15 mouse cellular contexts compared by ENCODE assay signal in the genomic region with DNA sequence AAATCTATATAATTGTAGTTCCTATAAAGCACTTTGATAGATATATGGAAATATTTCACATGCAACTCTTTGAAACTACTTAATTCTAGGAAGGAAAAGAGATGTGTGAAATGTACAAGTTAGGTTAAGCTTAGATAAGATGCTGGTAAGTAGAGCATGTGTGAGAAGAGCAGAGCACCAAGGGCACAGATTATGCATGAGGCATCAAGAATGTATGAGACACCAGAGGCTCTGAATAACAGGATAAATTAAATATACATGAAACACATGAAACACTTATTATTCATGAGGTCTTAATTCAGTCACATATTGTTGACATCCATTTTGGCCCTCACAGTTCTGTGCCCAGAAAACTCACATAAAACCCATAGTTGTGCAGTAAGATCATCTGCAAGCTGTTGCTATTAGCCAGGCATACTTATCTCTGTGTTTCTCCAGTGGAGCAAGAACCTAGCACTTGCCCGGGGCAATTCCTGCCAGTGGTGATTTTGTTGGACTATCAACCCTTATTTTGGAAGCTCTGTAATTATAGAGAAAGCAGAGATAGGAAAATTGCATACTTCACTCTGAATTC.
"Had no signal": no experiment of that assay in that cellular context is flagged by ENCODE, and none has a peak within 500 bp of the region (broad histone marks: within the 10 kb centered on the region; RNA-seq: fewer than 3 reads in every experiment).

No protein-coding gene starts in this region.

- H3K9ac ChIP-seq: limb, embryonic 12.5 days; liver, embryonic 13.5 days; liver, postnatal 0 days; lung, embryonic 15.5 days; neural tube, embryonic 12.5 days had no signal

- DNase-seq: kidney, adult 18-20 months; kidney, postnatal 10 days; kidney, postnatal 4 days; liver; liver, embryonic 13.5 days; liver, postnatal 0 days; lung, postnatal 14 days; right cerebral cortex, postnatal 14 days; thymus, postnatal 4 days had no signal

- H3K9me3 ChIP-seq: limb, embryonic 12.5 days; liver, embryonic 13.5 days; lung, embryonic 15.5 days; megakaryocyte, embryonic 14.5 days; neural tube, embryonic 12.5 days had no signal

- H3K36me3 ChIP-seq: limb, embryonic 12.5 days; liver, embryonic 13.5 days; lung, embryonic 15.5 days; neural tube, embryonic 12.5 days had no signal

- H3K27ac ChIP-seq: layer of hippocampus, adult 2 months; limb, embryonic 12.5 days; liver, embryonic 13.5 days; lung, embryonic 15.5 days; macrophage; neural tube, embryonic 12.5 days had no signal

- ATAC-seq: liver, postnatal 0 days had no signal

- H3K4me3 ChIP-seq: layer of hippocampus, adult 2 months; limb, embryonic 12.5 days; liver, embryonic 13.5 days; lung, embryonic 15.5 days; megakaryocyte, embryonic 14.5 days; neural tube, embryonic 12.5 days had no signal

- H3K4me1 ChIP-seq: limb, embryonic 12.5 days; liver, embryonic 13.5 days; lung, embryonic 15.5 days; megakaryocyte, embryonic 14.5 days; neural tube, embryonic 12.5 days had no signal

- H3K4me2 ChIP-seq: limb, embryonic 12.5 days; liver, embryonic 13.5 days; lung, embryonic 15.5 days; neural tube, embryonic 12.5 days had no signal

- H3K27me3 ChIP-seq: limb, embryonic 12.5 days; liver, embryonic 13.5 days; lung, embryonic 15.5 days; megakaryocyte, embryonic 14.5 days; neural tube, embryonic 12.5 days had no signal
